Mouse (Mus musculus) CD4-positive, CD25-positive, alpha-beta regulatory T cell (primary cell): ENCODE data around the gene Gm281. TPM values are rescaled to one million over a fixed set of nuclear protein-coding genes. Genes with fewer than 3 reads are reported as not detected.

Source experiments
- polyA plus RNA-seq: library from polyadenylated mRNA; unstranded; fragments of 100-300 nt; shearing (Covaris generic); gene quantifications from one replicate; pipeline ENCODE4 v1.2.1, GENCODE M21; 2017

The Gm281 gene
- not detected for polyA plus RNA-seq

DNA sequence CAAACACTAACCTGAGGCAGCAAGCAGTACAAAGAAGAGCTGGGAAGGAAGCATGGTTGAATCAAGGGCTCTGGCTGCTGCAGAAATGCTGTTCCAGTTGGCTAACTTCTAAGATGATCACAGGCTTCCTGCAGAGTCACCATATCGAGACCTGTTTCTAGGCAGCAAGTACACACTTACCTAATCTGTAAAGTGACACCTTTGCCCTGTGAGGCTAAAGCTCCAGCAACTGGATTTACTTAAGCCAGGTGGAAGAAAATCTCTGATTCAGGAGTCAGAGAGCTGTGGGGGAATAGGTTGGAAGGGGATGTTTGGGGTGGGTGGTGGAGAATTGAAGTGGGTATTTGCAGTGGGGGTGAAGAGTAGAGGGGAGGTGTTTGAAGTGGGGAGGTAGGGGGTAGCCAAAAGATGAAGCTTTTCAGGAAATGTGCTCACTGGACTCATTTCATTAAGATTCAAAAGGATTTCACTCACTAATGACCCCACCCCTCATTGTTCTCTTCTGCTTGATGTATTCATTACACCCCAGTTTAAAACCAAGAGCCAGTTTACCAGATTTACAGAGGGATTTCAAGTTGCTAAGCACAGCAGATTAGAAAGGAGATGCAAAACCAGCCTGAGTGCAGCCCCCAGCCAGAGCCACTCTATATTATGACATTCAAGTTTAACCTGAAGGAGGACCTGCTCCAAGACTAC is at the start of gene Gm281:
Gm281 (minus strand) TSS at position 92 of the 696 bp plus-strand sequence.

DNA sequence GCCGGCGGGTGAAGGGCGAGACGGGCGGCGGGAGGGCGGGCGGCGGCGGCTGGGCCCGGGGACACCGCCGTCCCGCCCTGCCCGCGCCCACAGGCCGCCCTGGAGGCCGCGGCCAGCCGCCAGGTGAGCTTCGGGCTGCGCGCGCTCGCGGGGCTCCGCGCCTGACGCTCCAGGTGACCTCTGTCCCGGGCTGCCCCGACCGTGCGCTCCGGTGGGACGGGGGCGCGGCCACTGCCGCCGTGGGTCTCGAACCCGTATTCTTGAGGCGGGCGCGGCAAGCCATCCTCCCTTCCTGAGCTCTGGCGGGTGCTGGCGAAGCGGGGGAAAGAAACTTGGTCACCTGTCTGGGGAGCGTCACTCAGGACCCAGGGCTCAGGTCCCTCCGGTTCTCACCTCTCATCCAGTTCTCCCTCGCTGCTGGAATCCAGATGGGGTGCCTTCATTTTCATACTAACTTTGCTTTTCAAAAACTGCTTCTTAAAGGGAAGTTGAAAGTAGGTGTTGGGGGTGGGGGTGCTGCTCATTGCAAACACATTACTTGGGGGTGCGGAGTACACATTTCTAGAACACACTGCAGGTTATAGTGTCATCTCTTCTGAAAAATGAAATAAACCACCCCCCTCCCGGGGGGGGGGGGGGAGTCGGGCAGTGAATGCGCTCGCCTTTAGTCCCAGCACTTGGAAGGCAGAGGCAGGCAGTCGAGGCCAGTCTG is 47.3 kb upstream of the Gm281 start, which contains the start of the genes Atxn7 and Thoc7:
Atxn7 (plus strand) TSS at position 40 of the 712 bp plus-strand sequence.
Thoc7 (minus strand) TSS at position 452 of the 712 bp plus-strand sequence.

Other genes with a start within 250 kb of the Gm281 start
- gene Sntn, start 243.6 kb downstream of the Gm281 start, polyA plus RNA-seq, result not detected
- gene Atxn7, start 47.0 kb upstream of the Gm281 start, polyA plus RNA-seq, result 31.6 TPM
- gene Thoc7, start 47.4 kb upstream of the Gm281 start, polyA plus RNA-seq, result 155 TPM
- 146 TPM for gene Psmd6, start 206.5 kb upstream of the Gm281 start, polyA plus RNA-seq